Mouse (Mus musculus): Measurements from ENCODE around the gene Rps16. TPM values are rescaled to one million over a fixed set of nuclear protein-coding genes. Genes with fewer than 3 reads are reported as not detected.
A peak's percentile ranks its signal among the peaks of the same experiment; 100 is the strongest.

The Rps16 gene
- polyA plus RNA-seq, 1 experiment from 2014 or later = 531 TPM

GRCm38 (mm10) chr7:28375176-28375921 is 24.9 kb downstream of the Rps16 start:
- under 1% methylated on average over 36 of the region's 36 CpGs for WGBS (ENCODE audit: insufficient replicate concordance)
- peaks cover 4% of the 10 kb centered on the region; the same call in 1 of the 2 replicates for H3K36me3 ChIP-seq (ENCODE audit: control insufficient read depth, insufficient read depth)
- H3K4me1 ChIP-seq (ENCODE audit: control insufficient read depth, low read depth, low read length) = peaks cover 80% of the 10 kb centered on the region
- peak overlapping the region; percentile 77 for H3K9ac ChIP-seq (ENCODE audit: low read depth, low read length)
- peak overlapping the region; percentile 61 for H3K4me3 ChIP-seq (ENCODE audit: low read depth, low read length)
- no peaks in the 10 kb centered on the region for H3K9me3 ChIP-seq (replicated peaks; ENCODE audit: control insufficient read depth, low read length)
- peak overlapping the region; percentile 96 for H3K27ac ChIP-seq (ENCODE audit: low read length)
- ATAC-seq (ENCODE audit: low read depth) = peak; percentile 44
- peaks cover 6% of the 10 kb centered on the region for H3K27me3 ChIP-seq (ENCODE audit: control insufficient read depth, insufficient read depth, low read depth, low read length)
- H3K4me2 ChIP-seq (ENCODE audit: low read depth, low read length) = peak overlapping the region; percentile 96

GRCm38 (mm10) chr7:28376011-28376771 is 25.7 kb downstream of the Rps16 start:
- H3K27me3 ChIP-seq (ENCODE audit: control insufficient read depth, insufficient read depth, low read depth, low read length) = peaks cover 3% of the 10 kb centered on the region; the same call in 1 of the 2 replicates
- peak overlapping the region; percentile 61 for H3K4me3 ChIP-seq (ENCODE audit: low read depth, low read length)
- no peaks in the 10 kb centered on the region for H3K9me3 ChIP-seq (replicated peaks; ENCODE audit: control insufficient read depth, low read length)
- peaks cover 83% of the 10 kb centered on the region for H3K4me1 ChIP-seq (ENCODE audit: control insufficient read depth, low read depth, low read length)
- peak overlapping the region; percentile 96 for H3K27ac ChIP-seq (ENCODE audit: low read length)
- WGBS (ENCODE audit: insufficient replicate concordance) = 5% methylated on average over 30 of the region's 30 CpGs
- peak overlapping the region; percentile 77 for H3K9ac ChIP-seq (ENCODE audit: low read depth, low read length)
- peak overlapping the region; percentile 96 for H3K4me2 ChIP-seq (ENCODE audit: low read depth, low read length)
- H3K36me3 ChIP-seq (ENCODE audit: control insufficient read depth, insufficient read depth) = peaks cover 4% of the 10 kb centered on the region; the same call in 1 of the 2 replicates
- peak; percentile 4 for ATAC-seq (ENCODE audit: low read depth)

- 57% methylated on average over 18 of the region's 18 CpGs for WGBS (ENCODE audit: insufficient replicate concordance)
- Histone ChIP-seq H3K27me3 (ENCODE audit: control insufficient read depth, insufficient read depth, low read depth, low read length) (no peaks in the 10 kb centered on the region), H3K9me3 (replicated peaks; ENCODE audit: control insufficient read depth, low read length) (no peaks in the 10 kb centered on the region), H3K9ac (ENCODE audit: low read depth, low read length) (peak overlapping the region; percentile 88), H3K4me2 (ENCODE audit: low read depth, low read length) (peak overlapping the region; percentile 96), H3K4me1 (ENCODE audit: control insufficient read depth, low read depth, low read length) (peaks cover 87% of the 10 kb centered on the region), H3K4me3 (ENCODE audit: low read depth, low read length) (peak overlapping the region; percentile 79), H3K27ac (ENCODE audit: low read length) (peak overlapping the region; percentile 97), H3K36me3 (ENCODE audit: control insufficient read depth, insufficient read depth) (peaks cover 4% of the 10 kb centered on the region; the same call in 1 of the 2 replicates)
- ATAC-seq (ENCODE audit: low read depth) = no peak
Measured at GRCm38 (mm10) chr7:28377190-28378065, 27.0 kb downstream of the Rps16 start.

- Histone ChIP-seq H3K36me3 (ENCODE audit: control insufficient read depth, insufficient read depth) (peaks cover 4% of the 10 kb centered on the region; the same call in 1 of the 2 replicates), H3K9me3 (replicated peaks; ENCODE audit: control insufficient read depth, low read length) (no peaks in the 10 kb centered on the region), H3K4me2 (ENCODE audit: low read depth, low read length) (peak overlapping the region; percentile 96), H3K4me3 (ENCODE audit: low read depth, low read length) (peak overlapping the region; percentile 79), H3K27ac (ENCODE audit: low read length) (peak overlapping the region; percentile 97), H3K4me1 (ENCODE audit: control insufficient read depth, low read depth, low read length) (peaks cover 92% of the 10 kb centered on the region), H3K9ac (ENCODE audit: low read depth, low read length) (peak overlapping the region; percentile 88), H3K27me3 (ENCODE audit: control insufficient read depth, insufficient read depth, low read depth, low read length) (no peaks in the 10 kb centered on the region)
- WGBS (ENCODE audit: insufficient replicate concordance) = 20% methylated on average over 32 of the region's 32 CpGs
- no peak for ATAC-seq (ENCODE audit: low read depth)
Measured at GRCm38 (mm10) chr7:28378066-28378690, 27.7 kb downstream of the Rps16 start.

- no peaks in the 10 kb centered on the region for H3K27me3 ChIP-seq (ENCODE audit: control insufficient read depth, insufficient read depth, low read depth, low read length)
- H3K4me2 ChIP-seq (ENCODE audit: low read depth, low read length) = peak overlapping the region; percentile 96
- H3K4me3 ChIP-seq (ENCODE audit: low read depth, low read length) = peak overlapping the region; percentile 79
- peak overlapping the region; percentile 97 for H3K27ac ChIP-seq (ENCODE audit: low read length)
- H3K36me3 ChIP-seq (ENCODE audit: control insufficient read depth, insufficient read depth) = peaks cover 4% of the 10 kb centered on the region; the same call in 1 of the 2 replicates
- under 1% methylated on average over 51 of the region's 53 CpGs for WGBS (ENCODE audit: insufficient replicate concordance)
- peak; percentile 59 for ATAC-seq (ENCODE audit: low read depth)
- peaks cover 95% of the 10 kb centered on the region for H3K4me1 ChIP-seq (ENCODE audit: control insufficient read depth, low read depth, low read length)
- H3K9ac ChIP-seq (ENCODE audit: low read depth, low read length) = peak overlapping the region; percentile 88
- H3K9me3 ChIP-seq (replicated peaks; ENCODE audit: control insufficient read depth, low read length) = no peaks in the 10 kb centered on the region
Measured at GRCm38 (mm10) chr7:28378769-28379651, 28.6 kb downstream of the Rps16 start.

GRCm38 (mm10) chr7:28380237-28381016 is 30.0 kb downstream of the Rps16 start, which contains the start of gene Zfp36:
TSS of gene Zfp36 (minus strand) at chr7:28380253.
- peak within 1 kb of the TSS; percentile 97 for H3K27ac ChIP-seq (ENCODE audit: low read length)

More at GRCm38 (mm10) chr7:28380237-28381016, 30.0 kb downstream of the Rps16 start, which contains the start of gene Zfp36:
- WGBS (ENCODE audit: insufficient replicate concordance) = 28% methylated on average over 17 of the region's 17 CpGs
- Histone ChIP-seq H3K4me2 (ENCODE audit: low read depth, low read length) (peak within 1 kb of the TSS; percentile 96), H3K9me3 (replicated peaks; ENCODE audit: control insufficient read depth, low read length) (no peaks in the 10 kb centered on the region), H3K27me3 (ENCODE audit: control insufficient read depth, insufficient read depth, low read depth, low read length) (no peaks in the 10 kb centered on the region), H3K4me3 (ENCODE audit: low read depth, low read length) (peak within 1 kb of the TSS; percentile 79), H3K9ac (ENCODE audit: low read depth, low read length) (peak within 1 kb of the TSS; percentile 88), H3K4me1 (ENCODE audit: control insufficient read depth, low read depth, low read length) (peaks cover 92% of the 10 kb centered on the region), H3K36me3 (ENCODE audit: control insufficient read depth, insufficient read depth) (peaks cover 4% of the 10 kb centered on the region; the same call in 1 of the 2 replicates)
- ATAC-seq (ENCODE audit: low read depth) = no peak
